Mouse (Mus musculus): Measurements from ENCODE around the gene Slc25a53. TPM values are rescaled to one million over a fixed set of nuclear protein-coding genes. Genes with fewer than 3 reads are reported as not detected.

Slc25a53 gene
- polyA plus RNA-seq, 1 experiment: 8.0 TPM

DNA sequence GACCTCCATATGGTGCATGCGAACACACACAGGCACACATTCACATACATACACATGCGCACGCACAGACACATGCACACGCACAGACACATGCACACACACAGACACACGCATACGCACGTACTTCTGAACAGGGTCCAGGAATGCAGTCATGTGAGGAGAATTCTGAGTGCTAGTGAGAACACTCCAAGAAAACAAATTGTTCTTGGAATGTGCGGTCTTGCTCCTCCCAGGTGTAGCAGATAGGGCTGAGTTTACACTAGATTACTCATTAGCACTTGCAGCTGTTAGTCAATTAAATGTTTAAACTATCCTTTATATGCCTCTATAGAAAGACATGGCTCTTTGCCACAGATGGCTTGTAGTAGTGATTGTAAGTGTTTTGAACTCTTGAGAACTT lies 7.2 kb downstream of the Slc25a53 start:
- no peak for TF ChIP-seq POLR2A (IDR thresholded peaks at IDR 0.05; ENCODE audit: borderline replicate concordance, control insufficient read depth, low read depth, low read length)
- no peak for TF ChIP-seq CTCF (IDR thresholded peaks at IDR 0.05; ENCODE audit: control insufficient read depth, insufficient read depth, low read length)
- H3K4me1 ChIP-seq (ENCODE audit: control insufficient read depth, insufficient read depth, low read length): no peaks in the 10 kb centered on the region
- no peak overlapping the region for H3K27ac ChIP-seq (ENCODE audit: control insufficient read depth, insufficient read depth, low read depth, low read length, poor library complexity)
- H3K4me3 ChIP-seq (replicated peaks; ENCODE audit: control insufficient read depth, low read depth, low read length): no peak overlapping the region
- WGBS: 98% methylated on average over 8 of the region's 8 CpGs

DNA sequence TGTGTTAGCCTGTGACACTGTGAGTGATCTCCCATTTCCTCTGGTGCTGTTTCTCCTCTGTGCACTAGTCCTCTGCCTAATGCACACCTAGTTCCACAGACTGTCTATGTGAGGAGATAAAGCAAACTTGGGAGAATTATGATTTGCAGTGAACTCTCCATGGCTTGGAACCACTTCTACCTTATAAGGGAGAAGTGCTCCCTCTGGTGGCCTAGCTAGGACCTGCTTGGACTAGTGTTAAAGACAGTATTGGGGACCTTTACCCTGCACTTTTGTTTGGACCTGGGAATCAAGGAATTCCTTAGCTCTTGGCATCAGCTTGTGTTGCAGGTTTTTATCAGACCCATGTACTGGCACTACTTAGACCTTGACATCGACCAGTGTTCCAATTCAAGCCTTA lies 18.8 kb downstream of the Slc25a53 start:
- no peak overlapping the region for H3K27ac ChIP-seq (ENCODE audit: control insufficient read depth, insufficient read depth, low read depth, low read length, poor library complexity)
- TF ChIP-seq POLR2A (IDR thresholded peaks at IDR 0.05; ENCODE audit: borderline replicate concordance, control insufficient read depth, low read depth, low read length): no peak
- TF ChIP-seq CTCF (IDR thresholded peaks at IDR 0.05; ENCODE audit: control insufficient read depth, insufficient read depth, low read length): no peak
- no peak overlapping the region for H3K4me3 ChIP-seq (replicated peaks; ENCODE audit: control insufficient read depth, low read depth, low read length)
- WGBS: 10% methylated on average over 1 of the region's 1 CpGs
- H3K4me1 ChIP-seq (ENCODE audit: control insufficient read depth, insufficient read depth, low read length): no peaks in the 10 kb centered on the region

DNA sequence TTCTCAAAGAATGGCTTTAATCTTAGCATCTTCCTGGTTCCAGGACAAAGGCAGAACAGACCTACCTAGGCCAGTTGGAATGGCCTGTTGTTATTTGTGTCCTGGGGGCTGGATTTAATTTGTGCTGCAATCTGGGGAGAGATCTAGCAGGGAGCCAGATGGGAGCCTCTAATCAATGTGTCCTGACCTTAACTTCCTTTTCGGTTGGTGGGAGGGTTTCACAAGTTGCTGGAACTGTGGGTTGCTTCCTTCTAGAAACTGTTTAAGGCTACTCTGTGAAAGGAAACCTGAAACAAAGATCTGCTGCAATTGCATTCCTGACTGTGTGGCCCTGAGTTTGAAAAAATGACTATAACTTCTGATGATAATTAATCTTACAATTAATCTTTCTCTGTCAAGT lies 20.4 kb downstream of the Slc25a53 start:
- WGBS: 29% methylated on average over 1 of the region's 1 CpGs
- TF ChIP-seq POLR2A (IDR thresholded peaks at IDR 0.05; ENCODE audit: borderline replicate concordance, control insufficient read depth, low read depth, low read length) (no peak), CTCF (IDR thresholded peaks at IDR 0.05; ENCODE audit: control insufficient read depth, insufficient read depth, low read length) (no peak)

DNA sequence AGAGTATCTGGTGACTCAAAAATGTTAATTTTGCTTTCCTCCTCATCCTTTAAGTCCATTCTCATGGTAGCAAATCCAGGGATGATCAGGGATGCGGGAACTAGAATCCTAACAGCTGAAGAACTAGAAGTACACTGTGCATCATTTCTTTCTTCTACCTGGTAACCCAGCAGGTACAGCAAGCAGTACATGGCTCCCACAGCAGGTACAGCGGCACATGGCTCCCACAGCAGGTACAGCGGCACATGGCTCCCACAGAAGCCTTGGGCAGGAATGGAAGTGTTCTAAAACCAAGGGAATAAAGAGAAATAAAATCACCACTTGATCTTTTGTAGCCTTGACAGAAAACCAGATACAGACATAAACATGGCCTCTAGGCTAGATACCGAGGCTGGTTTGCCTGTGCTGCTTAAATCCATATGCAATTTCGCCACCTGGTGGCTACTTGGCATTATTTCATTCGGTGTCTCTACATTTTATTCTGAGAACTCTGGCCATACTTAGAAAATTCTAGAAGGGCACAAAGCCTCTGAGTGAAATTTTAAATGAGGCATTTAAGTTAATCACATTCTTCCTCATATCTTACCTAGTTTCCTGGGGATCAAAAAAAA lies 22.9 kb downstream of the Slc25a53 start:
- 50% methylated on average over 6 of the region's 6 CpGs for WGBS
- no peak for TF ChIP-seq POLR2A (IDR thresholded peaks at IDR 0.05; ENCODE audit: borderline replicate concordance, control insufficient read depth, low read depth, low read length)
- 0 out of 2 replicates have a peak, but pooled peaks have one; percentile 19 for TF ChIP-seq CTCF (IDR thresholded peaks at IDR 0.05; ENCODE audit: control insufficient read depth, insufficient read depth, low read length)

More for the DNA sequence above, 20.4 kb downstream of the Slc25a53 start:
- Histone ChIP-seq H3K27ac (ENCODE audit: control insufficient read depth, insufficient read depth, low read depth, low read length, poor library complexity) (no peak overlapping the region), H3K4me3 (replicated peaks; ENCODE audit: control insufficient read depth, low read depth, low read length) (no peak overlapping the region), H3K4me1 (ENCODE audit: control insufficient read depth, insufficient read depth, low read length) (no peaks in the 10 kb centered on the region)

DNA sequence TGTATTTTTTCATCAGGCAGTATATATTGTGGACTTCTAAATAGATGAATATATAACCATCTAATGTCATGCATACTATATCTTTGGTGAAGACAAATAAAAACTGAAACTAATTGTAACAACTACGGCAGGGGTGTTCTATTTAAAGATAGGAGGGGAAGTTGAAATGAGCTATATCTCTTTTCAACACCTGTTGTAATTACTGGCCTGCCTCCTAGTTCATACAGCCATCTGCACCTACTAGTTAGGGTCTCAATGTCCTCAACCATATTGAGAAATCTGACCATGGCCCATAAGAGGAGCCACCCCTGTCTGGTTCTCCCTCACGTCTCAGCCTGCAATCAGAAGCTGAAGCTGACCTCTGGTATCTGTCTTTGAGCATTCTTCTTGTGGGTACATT lies 41.8 kb downstream of the Slc25a53 start:
- TF ChIP-seq CTCF (IDR thresholded peaks at IDR 0.05; ENCODE audit: control insufficient read depth, insufficient read depth, low read length): no peak
- TF ChIP-seq POLR2A (IDR thresholded peaks at IDR 0.05; ENCODE audit: borderline replicate concordance, control insufficient read depth, low read depth, low read length): no peak
- 30% methylated on average over 2 of the region's 2 CpGs for whole genome bisulfite sequencing
- H3K4me3 ChIP-seq (replicated peaks; ENCODE audit: control insufficient read depth, low read depth, low read length): no peak overlapping the region
- no peaks in the 10 kb centered on the region; the same call in 1 of the 2 replicates for H3K4me1 ChIP-seq (ENCODE audit: control insufficient read depth, insufficient read depth, low read length)
- no peak overlapping the region for H3K27ac ChIP-seq (ENCODE audit: control insufficient read depth, insufficient read depth, low read depth, low read length, poor library complexity)

More for the DNA sequence above, 22.9 kb downstream of the Slc25a53 start:
- H3K27ac ChIP-seq (ENCODE audit: control insufficient read depth, insufficient read depth, low read depth, low read length, poor library complexity): no peak overlapping the region
- no peaks in the 10 kb centered on the region for H3K4me1 ChIP-seq (ENCODE audit: control insufficient read depth, insufficient read depth, low read length)
- H3K4me3 ChIP-seq (replicated peaks; ENCODE audit: control insufficient read depth, low read depth, low read length): no peak overlapping the region

DNA sequence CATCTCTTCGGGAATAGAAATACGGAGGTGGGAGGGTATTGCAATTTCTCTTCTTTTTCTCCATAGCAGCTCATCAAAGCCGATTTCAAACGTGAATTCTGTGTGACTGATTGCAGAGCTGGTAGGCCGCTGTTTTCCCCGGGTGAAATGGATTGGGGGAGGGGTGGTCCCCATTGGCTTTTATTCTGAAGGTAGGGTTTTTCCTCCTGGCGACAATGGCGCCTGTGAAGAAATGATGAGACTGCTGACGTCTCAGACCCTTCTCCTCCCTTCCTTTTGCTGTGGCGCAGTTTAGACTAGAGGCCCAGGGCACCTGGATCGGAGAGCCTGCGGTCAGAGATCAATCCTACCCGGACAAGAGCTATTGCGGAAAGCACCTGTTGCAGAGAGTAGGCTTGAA lies 44.5 kb downstream of the Slc25a53 start:
- WGBS: 56% methylated on average over 14 of the region's 14 CpGs
- H3K4me3 ChIP-seq (replicated peaks; ENCODE audit: control insufficient read depth, low read depth, low read length): no peak overlapping the region

DNA sequence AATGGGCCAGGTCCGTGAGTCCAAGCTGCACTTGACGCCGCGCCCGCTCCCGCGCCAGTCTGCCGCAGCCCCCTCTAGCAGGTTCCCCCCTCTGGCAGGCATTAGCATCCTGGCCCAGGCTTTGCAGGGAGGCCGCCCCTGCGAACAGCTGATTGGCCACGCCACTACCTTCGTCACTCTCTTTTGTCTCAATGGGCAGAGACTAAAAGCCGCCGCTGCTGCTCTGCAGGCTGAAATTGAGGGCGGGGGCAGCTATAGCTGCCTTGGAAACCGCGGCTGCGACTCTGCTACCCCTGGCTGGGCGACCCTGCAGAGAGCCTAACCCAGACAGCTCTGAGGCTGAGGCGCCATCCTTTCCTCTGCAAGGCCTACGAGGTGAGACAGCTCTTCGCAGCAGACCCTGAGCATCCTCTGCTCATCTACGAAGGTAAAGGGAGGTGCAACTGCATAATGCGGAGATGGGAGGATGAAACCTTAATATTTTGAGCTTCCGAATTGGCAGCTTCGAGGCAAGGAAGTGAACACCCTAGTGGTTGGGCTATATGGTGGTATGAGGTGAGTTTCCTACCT lies 45.0 kb downstream of the Slc25a53 start, which contains the start of gene Zcchc18:
Zcchc18 (plus strand) TSS at position 178 of the 570 bp plus-strand sequence.
- H3K27ac ChIP-seq (ENCODE audit: control insufficient read depth, insufficient read depth, low read depth, low read length, poor library complexity): peak within 1 kb of the TSS; percentile 55
- H3K4me3 ChIP-seq (replicated peaks; ENCODE audit: control insufficient read depth, low read depth, low read length): peak within 1 kb of the TSS; percentile 84
- 14% methylated on average over 26 of the region's 26 CpGs for WGBS
- no peaks in the 10 kb centered on the region; the same call in 1 of the 2 replicates for H3K4me1 ChIP-seq (ENCODE audit: control insufficient read depth, insufficient read depth, low read length)
- no peak for TF ChIP-seq CTCF (IDR thresholded peaks at IDR 0.05; ENCODE audit: control insufficient read depth, insufficient read depth, low read length)
- peak; percentile 75; the same call in 1 of the 2 replicates for TF ChIP-seq POLR2A (IDR thresholded peaks at IDR 0.05; ENCODE audit: borderline replicate concordance, control insufficient read depth, low read depth, low read length)

More for the DNA sequence above, 44.5 kb downstream of the Slc25a53 start:
- no peak overlapping the region for H3K27ac ChIP-seq (ENCODE audit: control insufficient read depth, insufficient read depth, low read depth, low read length, poor library complexity)
- no peak for TF ChIP-seq CTCF (IDR thresholded peaks at IDR 0.05; ENCODE audit: control insufficient read depth, insufficient read depth, low read length)
- TF ChIP-seq POLR2A (IDR thresholded peaks at IDR 0.05; ENCODE audit: borderline replicate concordance, control insufficient read depth, low read depth, low read length): no peak
- H3K4me1 ChIP-seq (ENCODE audit: control insufficient read depth, insufficient read depth, low read length): no peaks in the 10 kb centered on the region; the same call in 1 of the 2 replicates

DNA sequence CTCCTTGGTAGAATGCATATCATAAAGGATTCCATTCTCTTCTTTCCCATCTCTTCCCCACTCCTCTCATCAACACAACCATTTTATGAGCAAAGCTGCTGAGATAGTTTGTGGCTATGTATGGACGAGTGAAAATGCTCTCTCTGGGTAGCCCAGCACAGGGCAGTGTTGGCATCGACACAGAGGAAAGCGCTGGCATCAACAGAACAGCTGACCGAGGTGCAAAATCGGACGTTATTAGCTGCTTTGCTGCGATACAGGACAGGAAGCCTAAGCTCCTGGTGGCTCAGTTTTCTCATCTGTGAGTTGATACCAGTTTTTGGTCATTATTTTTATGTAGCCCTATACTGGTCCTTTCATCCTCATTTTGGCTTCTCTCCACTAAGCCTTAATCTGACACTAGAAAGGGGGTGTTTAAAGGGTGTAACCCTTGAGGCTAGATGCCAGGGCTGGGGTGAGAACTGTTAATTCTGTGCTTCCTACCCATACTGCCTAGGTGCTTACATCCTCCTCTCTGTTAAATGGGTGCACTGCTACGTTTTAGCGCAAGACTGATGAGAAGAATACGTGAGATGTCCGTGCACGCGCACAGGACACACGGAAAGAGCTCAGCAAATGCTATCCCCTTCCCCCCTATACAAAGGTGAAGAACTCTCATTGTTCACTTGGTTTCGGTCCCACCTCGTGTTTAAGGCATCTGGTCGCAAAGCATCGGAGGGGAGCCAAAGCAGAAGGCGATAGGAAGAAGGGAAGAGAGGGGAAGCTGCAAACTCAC lies 45.7 kb downstream of the Slc25a53 start:
- Histone ChIP-seq H3K27ac (ENCODE audit: control insufficient read depth, insufficient read depth, low read depth, low read length, poor library complexity) (peak overlapping the region; percentile 55), H3K4me1 (ENCODE audit: control insufficient read depth, insufficient read depth, low read length) (no peaks in the 10 kb centered on the region; the same call in 1 of the 2 replicates), H3K4me3 (replicated peaks; ENCODE audit: control insufficient read depth, low read depth, low read length) (peak overlapping the region; percentile 84)
- WGBS: 17% methylated on average over 19 of the region's 19 CpGs
- no peak for TF ChIP-seq POLR2A (IDR thresholded peaks at IDR 0.05; ENCODE audit: borderline replicate concordance, control insufficient read depth, low read depth, low read length)
- no peak for TF ChIP-seq CTCF (IDR thresholded peaks at IDR 0.05; ENCODE audit: control insufficient read depth, insufficient read depth, low read length)

Measured in bone marrow, adult 2 months (tissue).